Mouse (Mus musculus): Measurements from ENCODE around the gene Zbtb20.

- no peak for TF ChIP-seq POLR2A (IDR thresholded peaks at IDR 0.05; ENCODE audit: control insufficient read depth, low read depth, low read length)
- no peak for TF ChIP-seq CTCF (IDR thresholded peaks at IDR 0.05; ENCODE audit: control insufficient read depth, insufficient read depth, insufficient replicate concordance, low read depth, low read length)
These were observed 740.7 kb downstream of the Zbtb20 start for GRCm38 (mm10) chr16:43616348-43616747.
